Mouse (Mus musculus) kidney, adult 2 months (tissue): Measurements from ENCODE around the gene Gprin1. TPM values are rescaled to one million over a fixed set of nuclear protein-coding genes. Genes with fewer than 3 reads are reported as not detected.
A peak's percentile ranks its signal among the peaks of the same experiment; 100 is the strongest.

Experiments
- DNase-seq: peaks from one replicate; pipeline ENCODE4 v3.0.0; 2021
- H3K27ac ChIP-seq: fragments of 200-500 bp; 2 replicates; pipeline ENCODE4 v1.5.1; 2012; ENCODE audit warnings: low read depth, low read length, control low read depth, inconsistent platforms; ENCODE audit not compliant: insufficient read depth
- H3K27me3 ChIP-seq: fragments of 200-500 bp; replicated peaks from 2 replicates; pipeline ENCODE4 v1.6.1; 2012; ENCODE audit warnings: mild to moderate bottlenecking, moderate library complexity, low read length, inconsistent platforms; ENCODE audit not compliant: control insufficient read depth, insufficient read depth
- H3K36me3 ChIP-seq: fragments of 200-500 bp; 2 replicates; pipeline ENCODE4 v1.6.1; 2012; ENCODE audit warnings: mild to moderate bottlenecking, moderate library complexity, low read length, inconsistent platforms; ENCODE audit not compliant: control insufficient read depth, insufficient read depth
- H3K4me1 ChIP-seq: fragments of 200-500 bp; 2 replicates; pipeline ENCODE4 v1.6.1; 2011; ENCODE audit warnings: low read length; ENCODE audit not compliant: control insufficient read depth, insufficient read depth
- H3K4me3 ChIP-seq: fragments of 200-500 bp; 2 replicates; pipeline ENCODE4 v1.5.1; 2011; ENCODE audit warnings: mild to moderate bottlenecking, low read depth, low read length, control low read depth; ENCODE audit not compliant: insufficient read depth
- CTCF ChIP-seq: fragments of 200-500 bp; conservative IDR thresholded peaks from 2 replicates; pipeline ENCODE4 v1.5.1; 2011; ENCODE audit warnings: low read depth, mild to moderate bottlenecking, control low read depth, low read length, moderate library complexity, mixed read lengths; ENCODE audit not compliant: insufficient read depth, insufficient read length
- POLR2A ChIP-seq: fragments of 200-500 bp; IDR thresholded peaks from one replicate; pipeline ENCODE4 v1.6.1; 2011; ENCODE audit warnings: low read depth, low read length, control low read depth
- WGBS: fragments of 180-500 bp; shearing (Covaris S2); methylation state at CpG from one replicate; pipeline ENCODE4 v1.1.7; 2018; 5-methylcytosine and 5-hydroxymethylcytosine counted together
- polyA plus RNA-seq: library from polyadenylated mRNA; depleted of rRNA; stranded (reverse); fragments of >200 nt; gene quantifications from 2 replicates; pipeline ENCODE4 v1.2.3, GENCODE M21; 2012

The Gprin1 gene
- polyA plus RNA-seq, 1 experiment, result 0.03 TPM

DNA sequence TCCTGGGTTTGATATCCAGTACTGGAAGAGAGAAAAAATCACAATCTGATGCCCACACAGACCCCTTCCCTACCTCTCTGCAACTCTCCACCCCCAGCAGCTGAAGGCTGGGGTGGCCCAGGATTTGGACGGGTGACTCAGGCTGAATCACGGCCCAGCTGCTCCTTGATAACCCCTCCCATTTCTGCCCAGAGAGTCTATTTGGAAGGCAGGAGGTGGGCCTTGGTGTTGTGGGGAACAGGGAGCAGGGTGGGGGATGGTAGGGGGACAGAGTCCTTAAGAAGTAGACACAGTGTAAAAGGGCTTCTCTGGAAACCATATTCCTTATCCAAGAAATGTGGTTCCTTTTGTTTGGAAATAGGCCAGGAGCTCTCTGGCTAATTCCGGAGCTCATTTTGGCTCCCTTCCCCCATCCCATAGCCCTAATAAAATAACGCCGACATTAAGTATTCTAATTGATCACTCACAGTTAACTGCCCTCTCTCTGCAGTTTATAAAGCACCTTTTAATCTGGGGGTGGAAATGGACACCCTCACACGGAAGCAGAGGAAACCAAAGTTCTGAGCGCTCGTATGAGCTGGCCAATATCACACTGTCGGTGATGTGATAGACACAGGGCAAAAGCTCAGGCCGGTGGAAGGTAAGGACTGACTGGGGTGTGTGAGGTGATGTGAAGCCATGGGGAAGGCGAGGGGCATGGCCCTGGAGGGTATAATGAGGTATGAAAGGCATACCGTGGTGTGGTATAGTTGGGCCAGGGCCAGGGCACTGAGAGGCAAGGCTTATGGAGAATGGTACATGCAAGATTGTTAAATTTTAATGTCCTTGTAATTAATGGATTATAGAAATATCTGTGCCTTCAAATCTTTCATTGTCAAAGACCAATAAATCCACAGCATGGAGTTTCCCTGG is 4.8 kb upstream of the Gprin1 start:
- TF ChIP-seq POLR2A, result no peak
- no peak for TF ChIP-seq CTCF
- H3K27ac ChIP-seq, result no peak overlapping the region
- H3K27me3 ChIP-seq, result no peaks in the 10 kb centered on the region
- DNase-seq, result no peak
- no peaks in the 10 kb centered on the region for H3K4me1 ChIP-seq
- 44% methylated on average over 12 of the region's 12 CpGs for WGBS
- H3K4me3 ChIP-seq, result no peak overlapping the region
- no peaks in the 10 kb centered on the region for H3K36me3 ChIP-seq

DNA sequence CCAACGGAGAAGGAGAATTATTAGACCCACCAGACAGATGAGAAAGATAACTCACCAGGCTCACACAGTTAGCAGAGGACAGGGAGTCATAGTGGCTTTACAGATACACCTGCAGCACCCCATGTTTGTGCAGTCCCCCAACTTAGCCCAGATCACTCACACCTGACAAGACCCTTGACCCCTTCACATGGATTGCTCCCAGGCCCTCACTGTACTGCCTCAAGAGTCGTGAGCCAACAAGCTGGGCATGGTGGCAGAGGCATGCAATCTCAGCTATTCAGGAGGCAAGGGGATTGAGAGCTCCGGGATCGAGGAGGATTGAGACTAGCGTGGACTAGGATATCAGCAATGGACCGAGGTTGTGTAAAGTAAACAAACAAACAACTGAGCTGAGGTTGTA is 4.1 kb upstream of the Gprin1 start:
- no peaks in the 10 kb centered on the region for H3K4me1 ChIP-seq
- 69% methylated on average over 6 of the region's 6 CpGs for WGBS
- DNase-seq, result no peak
- H3K27me3 ChIP-seq, result no peaks in the 10 kb centered on the region
- TF ChIP-seq CTCF (no peak), POLR2A (no peak)
- no peak overlapping the region for H3K27ac ChIP-seq
- H3K36me3 ChIP-seq, result no peaks in the 10 kb centered on the region
- H3K4me3 ChIP-seq, result no peak overlapping the region

DNA sequence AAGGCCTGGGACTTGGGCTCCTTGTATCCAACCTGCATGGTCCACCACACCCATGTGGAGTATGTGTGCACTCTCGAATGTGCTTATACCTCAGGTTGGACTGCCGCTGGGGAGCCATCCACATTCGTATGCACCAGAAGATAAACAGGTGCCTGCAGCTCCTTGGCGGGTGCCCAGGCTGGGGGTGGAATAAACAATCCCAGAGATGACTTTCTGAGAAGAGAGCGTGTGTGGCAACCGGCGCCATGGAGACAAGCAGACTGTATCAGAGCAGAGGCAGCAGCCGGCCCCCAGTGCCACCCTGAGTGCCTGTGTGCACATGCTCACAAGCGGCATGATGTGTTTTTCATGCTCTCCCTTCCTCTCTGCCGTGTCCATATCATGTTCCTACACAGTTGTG is 3.0 kb upstream of the Gprin1 start:
- Histone ChIP-seq H3K27me3 (no peaks in the 10 kb centered on the region), H3K4me3 (no peak overlapping the region), H3K27ac (no peak overlapping the region), H3K36me3 (no peaks in the 10 kb centered on the region), H3K4me1 (no peaks in the 10 kb centered on the region)
- TF ChIP-seq CTCF (no peak), POLR2A (no peak)
- no peak for DNase-seq
- WGBS, result 77% methylated on average over 10 of the region's 10 CpGs

DNA sequence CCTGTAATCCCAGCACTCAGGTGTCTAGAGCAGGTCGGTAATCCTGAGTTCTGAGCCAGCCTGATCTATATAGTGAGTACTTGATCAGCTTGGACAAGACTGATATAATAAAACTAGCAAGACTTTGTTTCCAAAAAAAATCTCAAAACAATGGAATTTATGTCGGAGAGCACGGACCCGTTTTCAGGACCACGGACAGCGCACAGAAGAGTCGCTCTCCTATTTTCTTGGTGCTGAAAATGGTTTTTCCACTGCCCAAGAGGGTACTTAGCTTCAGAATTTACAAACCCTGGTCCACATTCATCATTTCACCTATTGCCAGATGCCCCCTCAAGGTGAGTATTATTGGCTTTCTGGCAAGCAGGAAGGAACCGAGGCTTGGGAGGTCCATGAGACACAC is 1.0 kb upstream of the Gprin1 start:
- Histone ChIP-seq H3K4me1 (no peaks in the 10 kb centered on the region), H3K4me3 (no peak overlapping the region), H3K27ac (no peak overlapping the region), H3K36me3 (no peaks in the 10 kb centered on the region), H3K27me3 (no peaks in the 10 kb centered on the region)
- peak; percentile 8 for DNase-seq
- 2% methylated on average over 8 of the region's 8 CpGs for WGBS
- TF ChIP-seq POLR2A (no peak), CTCF (no peak)

DNA sequence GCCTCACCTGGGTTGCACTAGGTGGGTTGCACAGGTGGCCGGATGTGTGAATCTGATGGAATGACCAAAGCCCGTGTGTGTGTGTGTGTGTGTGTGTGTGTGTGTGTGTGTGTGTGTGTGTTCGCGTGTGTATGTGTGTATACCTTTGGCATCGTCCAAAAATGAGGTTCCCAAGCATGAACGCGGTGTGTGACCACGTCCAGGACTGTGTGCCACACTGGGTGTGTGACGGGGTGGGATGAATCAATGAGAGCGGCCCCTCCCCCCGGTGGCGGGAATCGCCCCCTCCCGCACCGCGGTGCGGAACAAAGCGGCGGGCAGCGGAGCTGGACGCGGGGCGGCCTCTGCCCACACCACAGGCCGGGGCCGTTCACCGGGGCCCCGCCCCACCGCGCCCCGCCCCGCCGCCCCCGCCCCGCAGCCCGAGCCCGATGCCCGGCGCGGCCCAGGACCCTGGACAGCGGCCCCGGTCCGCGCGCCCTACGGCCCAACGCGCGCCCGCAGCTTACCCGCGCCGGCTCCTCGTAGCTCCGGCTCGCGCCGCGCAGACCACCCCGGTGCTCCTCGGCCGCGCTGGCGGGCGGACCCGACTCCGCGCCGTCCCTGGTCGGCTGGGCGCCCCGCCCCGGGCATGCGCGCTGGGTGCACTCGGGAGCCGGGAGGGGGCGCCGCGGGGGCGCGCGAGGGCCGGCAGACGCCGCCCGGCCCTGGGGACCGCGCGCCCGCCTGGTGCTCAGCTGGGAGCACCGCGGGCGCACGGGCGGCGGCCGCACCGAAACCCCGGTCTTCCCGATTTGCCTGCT is 412 bp downstream of the Gprin1 start:
- H3K27me3 ChIP-seq, result no peaks in the 10 kb centered on the region
- no peak overlapping the region for H3K27ac ChIP-seq
- 3% methylated on average over 91 of the region's 100 CpGs for WGBS
- H3K36me3 ChIP-seq, result no peaks in the 10 kb centered on the region
- H3K4me1 ChIP-seq, result no peaks in the 10 kb centered on the region
- TF ChIP-seq CTCF (no peak), POLR2A (no peak)
- DNase-seq, result no peak
- H3K4me3 ChIP-seq, result peak overlapping the region; percentile 17; the same call in 1 of the 2 replicates

DNA sequence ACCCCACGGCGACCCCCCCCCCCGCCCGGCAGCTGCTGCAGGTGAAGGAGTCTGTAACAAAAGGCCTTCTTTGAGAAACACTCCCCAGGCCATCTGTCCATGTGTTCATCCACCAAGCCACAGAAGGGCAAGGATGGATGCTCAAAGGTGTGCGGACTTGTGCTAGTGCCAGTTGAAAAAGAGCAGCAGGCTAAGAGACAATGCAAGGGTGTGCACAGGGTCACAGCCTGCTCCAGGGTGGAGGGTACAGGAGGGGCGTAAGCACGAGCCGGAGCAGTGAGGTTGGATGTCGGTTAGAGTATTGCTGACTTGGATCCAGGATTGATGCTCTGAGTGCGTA is 983 bp downstream of the Gprin1 start:
- DNase-seq, result no peak
- WGBS, result 47% methylated on average over 10 of the region's 10 CpGs
- no peak overlapping the region for H3K27ac ChIP-seq

DNA sequence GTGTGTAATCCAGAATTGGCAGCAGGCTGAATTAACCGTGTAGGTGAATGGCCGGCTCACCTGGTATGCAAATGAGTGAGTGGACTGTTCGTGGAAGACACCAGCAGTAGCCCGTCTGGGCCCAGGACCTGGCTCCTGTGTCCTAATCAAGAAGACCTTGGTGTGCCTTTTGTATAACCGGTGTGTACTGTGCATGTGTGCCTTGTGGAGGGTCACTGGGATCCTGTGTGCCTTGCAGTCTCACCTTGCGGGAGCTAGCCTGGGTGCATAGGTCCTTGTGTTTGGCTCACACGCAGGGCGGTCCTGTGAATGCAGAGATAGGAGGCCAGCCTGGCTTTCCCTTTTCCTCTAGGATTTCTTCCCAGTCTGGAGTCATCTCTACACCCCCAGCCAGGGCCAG is 1.5 kb downstream of the Gprin1 start:
- 79% methylated on average over 8 of the region's 8 CpGs for WGBS
- DNase-seq, result no peak
- Histone ChIP-seq H3K4me3 (no peak overlapping the region), H3K36me3 (no peaks in the 10 kb centered on the region), H3K27ac (no peak overlapping the region), H3K27me3 (no peaks in the 10 kb centered on the region), H3K4me1 (no peaks in the 10 kb centered on the region)
- TF ChIP-seq CTCF (no peak), POLR2A (no peak)

More for the DNA sequence above, 983 bp downstream of the Gprin1 start:
- H3K4me1 ChIP-seq, result no peaks in the 10 kb centered on the region
- no peaks in the 10 kb centered on the region for H3K27me3 ChIP-seq
- no peak for TF ChIP-seq POLR2A
- TF ChIP-seq CTCF, result no peak
- no peaks in the 10 kb centered on the region for H3K36me3 ChIP-seq
- H3K4me3 ChIP-seq, result no peak overlapping the region
